Mouse (Mus musculus) embryonic facial prominence, embryonic 15.5 days (tissue): Measurements from ENCODE around the gene Mapre3. TPM values are rescaled to one million over a fixed set of nuclear protein-coding genes. Genes with fewer than 3 reads are reported as not detected.
"Not testable (repeated sequence)": the region's sequence is repeated elsewhere in the genome, so short reads cannot be mapped to it uniquely, and the experiment has no call there.

Source experiments
- ATAC-seq: fragments of 200-750 bp; cut with Nextera tagmentation; 2 replicates; pipeline ENCODE4 v1.8.0; 2017; ENCODE audit warnings: low read depth, moderate TSS enrichment; ENCODE audit not compliant: insufficient number of reproducible peaks, low FRiP score, low TSS enrichment
- H3K27ac ChIP-seq: fragments of 300-500 bp; sonication (generic); replicated peaks from 2 replicates; pipeline ENCODE4 v1.5.1; 2015; ENCODE audit warnings: mild to moderate bottlenecking, inconsistent platforms
- H3K27me3 ChIP-seq: fragments of 300-500 bp; sonication (generic); 2 replicates; pipeline ENCODE4 v1.6.1; 2015; ENCODE audit warnings: inconsistent platforms
- H3K36me3 ChIP-seq: fragments of 300-500 bp; sonication (generic); 2 replicates; pipeline ENCODE4 v1.6.1; 2015; ENCODE audit warnings: mild to moderate bottlenecking, inconsistent platforms
- H3K4me1 ChIP-seq: fragments of 300-500 bp; sonication (generic); 2 replicates; pipeline ENCODE4 v1.6.1; 2015; ENCODE audit warnings: inconsistent platforms
- H3K4me2 ChIP-seq: fragments of 300-500 bp; sonication (generic); replicated peaks from 2 replicates; pipeline ENCODE4 v1.6.1; 2015; ENCODE audit warnings: mild to moderate bottlenecking, inconsistent platforms
- H3K4me3 ChIP-seq: fragments of 300-500 bp; sonication (generic); replicated peaks from 2 replicates; pipeline ENCODE4 v1.5.1; 2015; ENCODE audit warnings: mild to moderate bottlenecking, inconsistent platforms
- H3K9ac ChIP-seq: fragments of 300-500 bp; sonication (generic); 2 replicates; pipeline ENCODE4 v1.6.1; 2015; ENCODE audit warnings: inconsistent platforms
- H3K9me3 ChIP-seq: fragments of 300-500 bp; sonication (generic); replicated peaks from 2 replicates; pipeline ENCODE4 v1.6.1; 2016; ENCODE audit warnings: inconsistent platforms
- WGBS: fragments of 180-500 bp; shearing (Covaris S2); methylation state at CpG from one replicate; pipeline ENCODE4 v1.1.7; 2015; 5-methylcytosine and 5-hydroxymethylcytosine counted together
- polyA plus RNA-seq: library from polyadenylated mRNA; unstranded; fragments of >200 nt; fragmentation: Nextera tagmentation; extraction: Ambion mirVana; gene quantifications from 2 replicates; pipeline ENCODE4 v1.2.1, GENCODE M21; 2015

Gene Mapre3
- polyA plus RNA-seq, 1 experiment from 2014 or later, result 46.1 TPM

- no peak for ATAC-seq
- no peaks in the 10 kb centered on the region for H3K27me3 ChIP-seq
- no peak overlapping the region for H3K4me2 ChIP-seq
- WGBS, result 86% methylated on average over 3 of the region's 3 CpGs
- H3K9ac ChIP-seq, result no peak overlapping the region
- H3K27ac ChIP-seq, result no peak overlapping the region
- no peak overlapping the region for H3K4me3 ChIP-seq
- peaks cover 19% of the 10 kb centered on the region for H3K4me1 ChIP-seq
- H3K9me3 ChIP-seq, result no peaks in the 10 kb centered on the region
- peaks cover 17% of the 10 kb centered on the region for H3K36me3 ChIP-seq
Measured at GRCm38 (mm10) chr5:30866871-30867270, 52.4 kb downstream of the Mapre3 start.

GRCm38 (mm10) chr5:30867712-30868111, 53.3 kb downstream of the Mapre3 start, which contains the start of gene Tmem214:
Gene Tmem214 (plus strand): TSS chr5:30868012.
- 95% methylated on average over 3 of the region's 3 CpGs for WGBS
- Histone ChIP-seq H3K9me3 (no peaks in the 10 kb centered on the region), H3K9ac (no peak within 1 kb of the TSS), H3K4me2 (no peak within 1 kb of the TSS; the same call in 1 of the 2 replicates), H3K27ac (peak within 1 kb of the TSS; percentile 80), H3K4me3 (peak within 1 kb of the TSS; percentile 84; the same call in 1 of the 2 replicates), H3K4me1 (peaks cover 19% of the 10 kb centered on the region), H3K27me3 (no peaks in the 10 kb centered on the region), H3K36me3 (peaks cover 26% of the 10 kb centered on the region)
- ATAC-seq, result no peak

GRCm38 (mm10) chr5:30868981-30869380, 54.5 kb downstream of the Mapre3 start:
- Histone ChIP-seq H3K4me2 (peak overlapping the region; percentile 63), H3K4me1 (peaks cover 22% of the 10 kb centered on the region), H3K36me3 (peaks cover 38% of the 10 kb centered on the region), H3K4me3 (peak overlapping the region; percentile 84), H3K9me3 (no peaks in the 10 kb centered on the region), H3K9ac (peak overlapping the region; percentile 93), H3K27ac (peak overlapping the region; percentile 80), H3K27me3 (no peaks in the 10 kb centered on the region)
- WGBS, result 8% methylated on average over 9 of the region's 9 CpGs
- 0 out of 2 replicates have a peak, but pooled peaks have one; percentile 16 for ATAC-seq

GRCm38 (mm10) chr5:30869405-30870130, 55.1 kb downstream of the Mapre3 start:
- ATAC-seq, result peak; percentile 90
- peak overlapping the region; percentile 93 for H3K9ac ChIP-seq
- under 1% methylated on average over 63 of the region's 63 CpGs for WGBS

GRCm38 (mm10) chr5:30870131-30870406, 55.6 kb downstream of the Mapre3 start:
- H3K27me3 ChIP-seq, result no peaks in the 10 kb centered on the region
- peak overlapping the region; percentile 80; the same call in 1 of the 2 replicates for H3K27ac ChIP-seq
- 26% methylated on average over 2 of the region's 2 CpGs for WGBS

More at GRCm38 (mm10) chr5:30869405-30870130, 55.1 kb downstream of the Mapre3 start:
- Histone ChIP-seq H3K9me3 (no peaks in the 10 kb centered on the region), H3K4me2 (peak overlapping the region; percentile 63), H3K4me1 (peaks cover 22% of the 10 kb centered on the region), H3K36me3 (peaks cover 44% of the 10 kb centered on the region), H3K4me3 (peak overlapping the region; percentile 84), H3K27ac (peak overlapping the region; percentile 80), H3K27me3 (no peaks in the 10 kb centered on the region)

GRCm38 (mm10) chr5:30872574-30872973, 58.1 kb downstream of the Mapre3 start:
- peaks cover 66% of the 10 kb centered on the region for H3K36me3 ChIP-seq
- no peak for ATAC-seq
- H3K4me3 ChIP-seq, result no peak overlapping the region
- no peak overlapping the region for H3K4me2 ChIP-seq
- H3K4me1 ChIP-seq, result peaks cover 22% of the 10 kb centered on the region
- H3K27ac ChIP-seq, result no peak overlapping the region
- H3K27me3 ChIP-seq, result no peaks in the 10 kb centered on the region
- no peak overlapping the region for H3K9ac ChIP-seq
- 94% methylated on average over 9 of the region's 9 CpGs for WGBS
- H3K9me3 ChIP-seq, result no peaks in the 10 kb centered on the region

More at GRCm38 (mm10) chr5:30870131-30870406, 55.6 kb downstream of the Mapre3 start:
- peak overlapping the region; percentile 93 for H3K9ac ChIP-seq
- peak overlapping the region; percentile 84 for H3K4me3 ChIP-seq
- no peak for ATAC-seq
- peak overlapping the region; percentile 63 for H3K4me2 ChIP-seq
- H3K36me3 ChIP-seq, result peaks cover 47% of the 10 kb centered on the region
- peaks cover 22% of the 10 kb centered on the region for H3K4me1 ChIP-seq
- H3K9me3 ChIP-seq, result no peaks in the 10 kb centered on the region

GRCm38 (mm10) chr5:30874365-30874764, 59.9 kb downstream of the Mapre3 start:
- 87% methylated on average over 7 of the region's 7 CpGs for WGBS
- Histone ChIP-seq H3K4me2 (no peak overlapping the region), H3K9ac (no peak overlapping the region), H3K4me1 (peaks cover 28% of the 10 kb centered on the region), H3K27ac (no peak overlapping the region), H3K4me3 (no peak overlapping the region), H3K36me3 (peaks cover 72% of the 10 kb centered on the region), H3K27me3 (no peaks in the 10 kb centered on the region), H3K9me3 (no peaks in the 10 kb centered on the region)
- no peak for ATAC-seq

- H3K9me3 ChIP-seq, result no peaks in the 10 kb centered on the region
- ATAC-seq, result no peak
- no peak overlapping the region for H3K4me3 ChIP-seq
- H3K36me3 ChIP-seq, result peaks cover 45% of the 10 kb centered on the region
- 12% methylated on average over 6 of the region's 6 CpGs for WGBS
- H3K27ac ChIP-seq, result peak overlapping the region; percentile 44; the same call in 1 of the 2 replicates
- H3K4me1 ChIP-seq, result peaks cover 11% of the 10 kb centered on the region
- H3K9ac ChIP-seq, result no peak overlapping the region
- H3K27me3 ChIP-seq, result no peaks in the 10 kb centered on the region
- no peak overlapping the region for H3K4me2 ChIP-seq
Measured at GRCm38 (mm10) chr5:30878616-30879015, 64.2 kb downstream of the Mapre3 start.

GRCm38 (mm10) chr5:30879347-30879943, 65.0 kb downstream of the Mapre3 start:
- peaks cover 37% of the 10 kb centered on the region for H3K36me3 ChIP-seq
- H3K4me3 ChIP-seq, result no peak overlapping the region
- no peaks in the 10 kb centered on the region for H3K27me3 ChIP-seq
- H3K4me2 ChIP-seq, result no peak overlapping the region
- WGBS, result 62% methylated on average over 5 of the region's 5 CpGs
- 0 out of 2 replicates have a peak overlapping the region, but pooled peaks have one; percentile 44 for H3K27ac ChIP-seq
- ATAC-seq, result no peak
- peaks cover 11% of the 10 kb centered on the region for H3K4me1 ChIP-seq
- no peak overlapping the region for H3K9ac ChIP-seq
- H3K9me3 ChIP-seq, result no peaks in the 10 kb centered on the region

GRCm38 (mm10) chr5:30881839-30882238, 67.4 kb downstream of the Mapre3 start:
- H3K9ac ChIP-seq, H3K4me3 ChIP-seq, ATAC-seq, H3K27ac ChIP-seq, H3K27me3 ChIP-seq, H3K9me3 ChIP-seq, H3K4me2 ChIP-seq: not testable (repeated sequence)
- Histone ChIP-seq H3K4me1 (peaks cover 15% of the 10 kb centered on the region), H3K36me3 (peaks cover 13% of the 10 kb centered on the region)
- WGBS, result 76% methylated on average over 4 of the region's 4 CpGs

- Histone ChIP-seq H3K9me3 (no peaks in the 10 kb centered on the region), H3K4me1 (peaks cover 21% of the 10 kb centered on the region), H3K4me2 (peak overlapping the region; percentile 69; the same call in 1 of the 2 replicates), H3K36me3 (peaks cover 6% of the 10 kb centered on the region; the same call in 1 of the 2 replicates), H3K4me3 (peak overlapping the region; percentile 83; the same call in 1 of the 2 replicates), H3K27me3 (no peaks in the 10 kb centered on the region), H3K27ac (peak overlapping the region; percentile 98; the same call in 1 of the 2 replicates), H3K9ac (no peak overlapping the region)
- no peak for ATAC-seq
- 46% methylated on average over 4 of the region's 4 CpGs for WGBS
Measured at GRCm38 (mm10) chr5:30886209-30886608, 71.8 kb downstream of the Mapre3 start.
